Mouse (Mus musculus) myocyte (in vitro differentiated cells): ENCODE measurements around the gene Rpp30. TPM values are rescaled to one million over a fixed set of nuclear protein-coding genes. Genes with fewer than 3 reads are reported as not detected.
A peak's percentile ranks its signal among the peaks of the same experiment; 100 is the strongest.

ENCODE experiments used
- H3K27me3 ChIP-seq: one replicate; pipeline ENCODE4 v1.6.1; 2011; ENCODE audit not compliant: control insufficient read depth, insufficient read depth, insufficient read length
- H3K36me3 ChIP-seq: one replicate; pipeline ENCODE4 v1.6.1; 2011; ENCODE audit not compliant: control insufficient read depth, insufficient read depth
- H3K4me2 ChIP-seq: one replicate; pipeline ENCODE4 v1.6.1; 2011; ENCODE audit warnings: low read depth, control low read depth
- H3K4me3 ChIP-seq: one replicate; pipeline ENCODE4 v1.5.1; 2011; ENCODE audit warnings: mild to moderate bottlenecking, control low read depth, moderate library complexity
- H3K79me2 ChIP-seq: one replicate; pipeline ENCODE4 v1.6.1; 2011; ENCODE audit not compliant: control insufficient read depth, insufficient read depth
- H3ac ChIP-seq: one replicate; pipeline ENCODE4 v1.6.1; 2011; ENCODE audit not compliant: control insufficient read depth, insufficient read length
- CEBPB ChIP-seq: IDR thresholded peaks from 2 replicates; pipeline ENCODE4 v1.6.1; 2011; ENCODE audit warnings: mild to moderate bottlenecking, moderate library complexity; ENCODE audit not compliant: poor library complexity, insufficient read depth, severe bottlenecking
- E2F4 ChIP-seq: IDR thresholded peaks from one replicate; pipeline ENCODE4 v1.6.1; 2011; ENCODE audit warnings: mild to moderate bottlenecking, control low read depth, moderate library complexity; ENCODE audit not compliant: insufficient read depth
- MAX ChIP-seq: IDR thresholded peaks from one replicate; pipeline ENCODE4 v1.6.1; 2011; ENCODE audit warnings: low read depth, mild to moderate bottlenecking, control low read depth
- MYOD1 ChIP-seq, 3 experiments: IDR thresholded peaks; one replicate each; pipeline ENCODE4 v1.6.1; 2011; ENCODE audit warnings: control low read depth in 2 of 3, low read depth in 2 of 3, mild to moderate bottlenecking in 2 of 3, moderate library complexity in 1 of 3; ENCODE audit not compliant: insufficient read length in 2 of 3, control insufficient read depth in 1 of 3
- MYOG ChIP-seq, 3 experiments: IDR thresholded peaks; one replicate each; pipeline ENCODE4 v1.6.1; 2011; ENCODE audit warnings: control low read depth in 2 of 3, low read depth in 2 of 3, mild to moderate bottlenecking in 2 of 3; ENCODE audit not compliant: insufficient read length in 2 of 3, control insufficient read depth in 1 of 3, insufficient read depth in 1 of 3
- POLR2A ChIP-seq: IDR thresholded peaks from one replicate; pipeline ENCODE4 v1.6.1; 2011; ENCODE audit warnings: low read depth, mild to moderate bottlenecking, control low read depth, moderate library complexity; ENCODE audit not compliant: insufficient read length
- POLR2AphosphoS2 ChIP-seq: IDR thresholded peaks from one replicate; pipeline ENCODE4 v1.6.1; 2011; ENCODE audit warnings: low read depth, control low read depth; ENCODE audit not compliant: insufficient read length
- REST ChIP-seq: IDR thresholded peaks from one replicate; pipeline ENCODE4 v1.6.1; 2011; ENCODE audit warnings: mild to moderate bottlenecking, control low read depth, moderate library complexity; ENCODE audit not compliant: insufficient read depth, insufficient read length
- SRF ChIP-seq: IDR thresholded peaks from one replicate; pipeline ENCODE4 v1.6.1; 2011; ENCODE audit warnings: low read depth; ENCODE audit not compliant: control insufficient read depth, insufficient read length
- TCF12 ChIP-seq: IDR thresholded peaks from one replicate; pipeline ENCODE4 v1.6.1; 2011; ENCODE audit warnings: mild to moderate bottlenecking, control low read depth; ENCODE audit not compliant: poor library complexity, insufficient read depth, severe bottlenecking
- TCF3 ChIP-seq: IDR thresholded peaks from one replicate; pipeline ENCODE4 v1.6.1; 2011; ENCODE audit warnings: low read depth, control low read depth; ENCODE audit not compliant: insufficient read length
- USF1 ChIP-seq: IDR thresholded peaks from one replicate; pipeline ENCODE4 v1.6.1; 2011; ENCODE audit warnings: low read depth, mild to moderate bottlenecking, control low read depth, moderate library complexity
- polyA plus RNA-seq: library from polyadenylated mRNA; unstranded; fragments of >200 nt; fragmentation: generic; extraction: Trizol; gene quantifications from one replicate; pipeline ENCODE4 v1.2.1, GENCODE M21; 2012; ENCODE audit warnings: missing spikeins

The Rpp30 gene
- polyA plus RNA-seq, 1 experiment: 17.5 TPM

- H3K36me3 ChIP-seq: no peaks in the 10 kb centered on the region
- no peak overlapping the region for H3K4me2 ChIP-seq
- H3ac ChIP-seq: no peak overlapping the region
- no peaks in the 10 kb centered on the region for H3K27me3 ChIP-seq
- H3K79me2 ChIP-seq: no peaks in the 10 kb centered on the region
- TF ChIP-seq SRF (no peak), USF1 (no peak), MAX (no peak)
- H3K4me3 ChIP-seq: no peak overlapping the region
Observed at GRCm38 (mm10) chr19:36062801-36063529, 20.6 kb upstream of the Rpp30 start.

GRCm38 (mm10) chr19:36082606-36083261 lies 782 bp upstream of the Rpp30 start:
- no peaks in the 10 kb centered on the region for H3K36me3 ChIP-seq
- no peak overlapping the region for H3ac ChIP-seq
- H3K79me2 ChIP-seq: peaks cover 20% of the 10 kb centered on the region
- no peaks in the 10 kb centered on the region for H3K27me3 ChIP-seq
- TF ChIP-seq REST (no peak), CEBPB (no peak), POLR2A (no peak), TCF3 (no peak), TCF12 (no peak), MAX (no peak)
- peak overlapping the region; percentile 90 for H3K4me2 ChIP-seq
- peak overlapping the region; percentile 64 for H3K4me3 ChIP-seq

- Histone ChIP-seq H3K4me2 (no peak overlapping the region), H3ac (no peak overlapping the region), H3K79me2 (no peaks in the 10 kb centered on the region), H3K4me3 (no peak overlapping the region), H3K27me3 (no peaks in the 10 kb centered on the region), H3K36me3 (peaks cover 27% of the 10 kb centered on the region)
- TF ChIP-seq MYOD1 (IDR thresholded peaks at IDR 0.05; ENCODE audit: control insufficient read depth in 1 of 3, insufficient read length in 2 of 3, low read depth in 2 of 3): no peak
- no peak for TF ChIP-seq POLR2A
- no peak for TF ChIP-seq SRF
- TF ChIP-seq TCF12: no peak
- TF ChIP-seq POLR2AphosphoS2: no peak
Observed at GRCm38 (mm10) chr19:36090781-36091180, 7.3 kb downstream of the Rpp30 start.

GRCm38 (mm10) chr19:36097194-36097593 lies 13.7 kb downstream of the Rpp30 start:
- H3K27me3 ChIP-seq: no peaks in the 10 kb centered on the region
- peaks cover 50% of the 10 kb centered on the region for H3K36me3 ChIP-seq
- H3K79me2 ChIP-seq: no peaks in the 10 kb centered on the region
- no peak overlapping the region for H3K4me3 ChIP-seq
- no peak overlapping the region for H3ac ChIP-seq
- H3K4me2 ChIP-seq: no peak overlapping the region
- TF ChIP-seq MAX: no peak
- no peak for TF ChIP-seq MYOG (IDR thresholded peaks at IDR 0.05; ENCODE audit: control insufficient read depth in 1 of 3, insufficient read depth in 1 of 3, insufficient read length in 2 of 3, low read depth in 2 of 3)
- TF ChIP-seq TCF12: no peak
- TF ChIP-seq POLR2AphosphoS2: no peak

- no peaks in the 10 kb centered on the region for H3K27me3 ChIP-seq
Observed at GRCm38 (mm10) chr19:36098265-36098664, 14.7 kb downstream of the Rpp30 start.

More at GRCm38 (mm10) chr19:36098265-36098664, 14.7 kb downstream of the Rpp30 start:
- Histone ChIP-seq H3ac (no peak overlapping the region), H3K79me2 (no peaks in the 10 kb centered on the region), H3K36me3 (peaks cover 50% of the 10 kb centered on the region), H3K4me3 (no peak overlapping the region), H3K4me2 (no peak overlapping the region)
- TF ChIP-seq TCF12 (no peak), SRF (no peak), REST (no peak), MYOG (IDR thresholded peaks at IDR 0.05; ENCODE audit: control insufficient read depth in 1 of 3, insufficient read depth in 1 of 3, insufficient read length in 2 of 3, low read depth in 2 of 3) (no peak), E2F4 (no peak), MAX (no peak), POLR2A (no peak), USF1 (no peak), CEBPB (no peak), POLR2AphosphoS2 (no peak), MYOD1 (IDR thresholded peaks at IDR 0.05; ENCODE audit: control insufficient read depth in 1 of 3, insufficient read length in 2 of 3, low read depth in 2 of 3) (no peak), TCF3 (no peak)
